In the genomic region with DNA sequence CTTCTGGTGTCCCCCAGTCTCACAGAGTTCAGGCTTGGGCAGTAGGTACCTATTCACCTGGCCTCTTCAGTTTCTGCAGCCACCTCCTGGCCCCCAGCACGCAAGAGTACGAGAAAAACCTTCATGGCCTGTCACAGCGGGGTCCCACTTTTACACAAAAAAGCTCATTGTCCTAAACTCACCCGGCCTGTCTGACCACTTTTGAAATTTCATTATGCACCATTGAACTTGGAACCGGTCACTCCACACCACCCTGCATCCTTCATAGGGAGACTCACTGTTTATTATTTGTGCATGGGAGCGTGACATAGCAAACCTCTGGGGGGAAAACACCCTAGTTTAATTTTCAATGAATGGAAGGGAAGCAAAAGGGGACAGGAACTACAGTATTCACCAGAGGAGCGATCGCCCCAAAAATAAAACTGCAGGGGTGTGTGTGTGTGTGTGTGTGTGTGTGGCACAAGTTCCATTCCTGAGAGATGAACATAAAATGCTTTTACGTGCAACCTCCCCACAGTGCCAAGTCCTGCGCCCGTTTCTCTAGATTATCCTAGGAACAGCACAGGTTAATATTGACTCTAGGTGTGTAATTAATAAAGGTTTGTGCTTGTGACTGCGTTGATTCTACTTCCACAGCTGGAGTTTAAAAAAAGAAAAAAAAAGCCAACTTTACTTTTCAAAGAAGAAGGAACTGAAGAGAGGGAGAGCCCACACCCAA, we compare ENCODE assay signal across 11 mouse cellular contexts. TPM values are rescaled to one million over a fixed set of nuclear protein-coding genes. Genes with fewer than 3 reads are reported as not detected.
DNase-seq lines count a peak whose midpoint lies in the region; ATAC-seq and TF ChIP-seq lines count a peak whose summit lies in the region.
"Had no signal": no experiment of that assay in that cellular context is flagged by ENCODE, and none has a peak within 500 bp of the region (broad histone marks: within the 10 kb centered on the region; RNA-seq: fewer than 3 reads in every experiment).

No protein-coding gene starts in this region.

- H3K27ac ChIP-seq in lung, embryonic 14.5 days (ENCODE audit: low read depth): peak overlapping the region; percentile 42; the same call in 1 of the 2 replicates
- H3K27ac ChIP-seq in embryonic facial prominence, embryonic 11.5 days (replicated peaks; ENCODE audit: low read depth, low read length): no peak overlapping the region

- no peak overlapping the region for H3K9ac ChIP-seq in lung, embryonic 14.5 days
- H3K9ac ChIP-seq in embryonic facial prominence, embryonic 11.5 days (replicated peaks; ENCODE audit: low read length): no peak overlapping the region

- 62% methylated on average over 12 of the region's 12 CpGs for WGBS in lung, embryonic 14.5 days
- WGBS in embryonic facial prominence, embryonic 11.5 days: 70% methylated on average over 12 of the region's 12 CpGs

- H3K4me3 ChIP-seq in lung, embryonic 14.5 days (ENCODE audit: low read depth, low read length): no peak overlapping the region
- H3K4me3 ChIP-seq in embryonic facial prominence, embryonic 11.5 days (ENCODE audit: low read depth, low read length): no peak overlapping the region
- H3K4me3 ChIP-seq: erythroblast, embryonic 14.5 days had no signal

- no peak overlapping the region for H3K4me2 ChIP-seq in lung, embryonic 14.5 days
- H3K4me2 ChIP-seq in embryonic facial prominence, embryonic 11.5 days (ENCODE audit: low read depth, low read length): no peak overlapping the region

- no peak for TF ChIP-seq CTCF in lung, embryonic 14.5 days (IDR thresholded peaks at IDR 0.05; ENCODE audit: low read depth)

- no peaks in the 10 kb centered on the region for H3K36me3 ChIP-seq in lung, embryonic 14.5 days (ENCODE audit: insufficient read depth)
- H3K36me3 ChIP-seq in embryonic facial prominence, embryonic 11.5 days (replicated peaks; ENCODE audit: control insufficient read depth, insufficient read depth, low read depth, low read length): no peaks in the 10 kb centered on the region

- H3K27me3 ChIP-seq in lung, embryonic 14.5 days (ENCODE audit: insufficient read depth, low read length): no peaks in the 10 kb centered on the region
- H3K27me3 ChIP-seq in embryonic facial prominence, embryonic 11.5 days (ENCODE audit: control insufficient read depth, insufficient read depth, low read length): no peaks in the 10 kb centered on the region

- H3K9me3 ChIP-seq in lung, embryonic 14.5 days (ENCODE audit: low read depth, low read length): no peaks in the 10 kb centered on the region
- H3K9me3 ChIP-seq in embryonic facial prominence, embryonic 11.5 days (replicated peaks; ENCODE audit: control insufficient read depth, low read length): 0 out of 2 replicates have a peak, but pooled peaks cover 2% of the 10 kb centered on the region

- peak; percentile 58 for DNase-seq in lung, embryonic 14.5 days
- DNase-seq in lung, postnatal 36 days: no peak
- peak; percentile 5 for DNase-seq in embryonic facial prominence, embryonic 11.5 days (ENCODE audit: low spot score)
- DNase-seq in kidney, adult 8-10 months: peak; percentile 37 to 65
- peak; percentile 72 for DNase-seq in retina, postnatal 1 day
- no peak for DNase-seq in gastrocnemius, postnatal 10 days
- no peak for DNase-seq in right cerebral cortex, postnatal 25 days
- DNase-seq: cerebellum, adult 9-10 months; layer of hippocampus, adult 9-11 months; lung, postnatal 14 days had no signal

- H3K4me1 ChIP-seq in lung, embryonic 14.5 days (ENCODE audit: insufficient read depth): 0 out of 2 replicates have a peak, but pooled peaks cover 5% of the 10 kb centered on the region
- no peaks in the 10 kb centered on the region for H3K4me1 ChIP-seq in embryonic facial prominence, embryonic 11.5 days (ENCODE audit: control insufficient read depth, insufficient read depth, low read length)

- ATAC-seq in lung, embryonic 14.5 days (ENCODE audit: insufficient read depth): peak; percentile 44; the same call in 1 of the 2 replicates
- no peak for ATAC-seq in embryonic facial prominence, embryonic 11.5 days (replicated peaks; ENCODE audit: insufficient number of reproducible peaks, low FRiP score, low TSS enrichment, low read depth)

RNA-seq across cellular contexts. Expression of a gene that starts 36.4 kb away (rescaled TPM):
- polyA plus RNA-seq in lung, embryonic 14.5 days (2014; fragmentation: Nextera tagmentation; extraction: Ambion mirVana): 11.7 and 11.9 TPM in 2 replicates
- 15.8 and 16.8 TPM in 2 replicates for polyA plus RNA-seq in embryonic facial prominence, embryonic 11.5 days (2014; fragmentation: Nextera tagmentation; extraction: Ambion mirVana)
- total RNA-seq in gastrocnemius, postnatal 10 days (2021): 10 to 100 TPM in 1 of 2 experiments, 1 to 10 TPM in 1; 10.0 to 15.0 TPM

RNA-seq across cellular contexts. Expression of a gene that starts 50.8 kb away (rescaled TPM):
- polyA plus RNA-seq in lung, embryonic 14.5 days (2014; fragmentation: Nextera tagmentation; extraction: Ambion mirVana): 28.9 and 31.1 TPM in 2 replicates
- polyA plus RNA-seq in embryonic facial prominence, embryonic 11.5 days (2014; fragmentation: Nextera tagmentation; extraction: Ambion mirVana): 48.8 and 49.9 TPM in 2 replicates
- total RNA-seq in gastrocnemius, postnatal 10 days (2021): 10 to 100 TPM; 18.1 to 19.7 TPM

RNA-seq across cellular contexts. Expression of a gene that starts 51.0 kb away (rescaled TPM):
- polyA plus RNA-seq in lung, embryonic 14.5 days (2014; fragmentation: Nextera tagmentation; extraction: Ambion mirVana): 45.0 and 46.1 TPM in 2 replicates
- 48.4 and 57.6 TPM in 2 replicates for polyA plus RNA-seq in embryonic facial prominence, embryonic 11.5 days (2014; fragmentation: Nextera tagmentation; extraction: Ambion mirVana)
- 10 to 100 TPM; 27.1 to 27.4 TPM for total RNA-seq in gastrocnemius, postnatal 10 days (2021)

Comparison
In these comparisons a context has a peak if more than half of its experiments do, and no peak if none do; other contexts are left out.
1. DNase-seq: peak in lung, embryonic 14.5 days (single experiment), embryonic facial prominence, embryonic 11.5 days (single experiment), kidney, adult 8-10 months (2 of 2) and retina, postnatal 1 day (single experiment); none in lung, postnatal 36 days (single experiment), gastrocnemius, postnatal 10 days (single experiment) and right cerebral cortex, postnatal 25 days (single experiment).